Mouse (Mus musculus) neural tube, embryonic 13.5 days (tissue): ENCODE data around the gene Klhl3. TPM values are rescaled to one million over a fixed set of nuclear protein-coding genes. Genes with fewer than 3 reads are reported as not detected.

Experiments
- ATAC-seq: fragments of 200-750 bp; cut with Nextera tagmentation; 2 replicates; pipeline ENCODE4 v1.8.0; 2017; ENCODE audit warnings: low read depth, mild to moderate bottlenecking, moderate TSS enrichment, moderate library complexity
- H3K27ac ChIP-seq: fragments of 300-500 bp; sonication (generic); replicated peaks from 2 replicates; pipeline ENCODE4 v1.5.1; 2015; ENCODE audit warnings: moderate library complexity, mild to moderate bottlenecking, inconsistent platforms
- H3K27me3 ChIP-seq: fragments of 300-500 bp; sonication (generic); 2 replicates; pipeline ENCODE4 v1.6.1; 2015; ENCODE audit warnings: mild to moderate bottlenecking, inconsistent platforms
- H3K36me3 ChIP-seq: fragments of 300-500 bp; sonication (generic); 2 replicates; pipeline ENCODE4 v1.6.1; 2015; ENCODE audit warnings: mild to moderate bottlenecking, inconsistent platforms
- H3K4me1 ChIP-seq: fragments of 300-500 bp; sonication (generic); replicated peaks from 2 replicates; pipeline ENCODE4 v1.6.1; 2015; ENCODE audit warnings: inconsistent platforms
- H3K4me2 ChIP-seq: fragments of 300-500 bp; sonication (generic); 2 replicates; pipeline ENCODE4 v1.6.1; 2015; ENCODE audit warnings: inconsistent platforms, mild to moderate bottlenecking, moderate library complexity
- H3K4me3 ChIP-seq: fragments of 300-500 bp; sonication (generic); 2 replicates; pipeline ENCODE4 v1.5.1; 2015; ENCODE audit warnings: mild to moderate bottlenecking, inconsistent platforms
- H3K9ac ChIP-seq: fragments of 300-500 bp; sonication (generic); 2 replicates; pipeline ENCODE4 v1.6.1; 2015; ENCODE audit warnings: moderate library complexity, mild to moderate bottlenecking, inconsistent platforms
- H3K9me3 ChIP-seq: fragments of 300-500 bp; sonication (generic); 2 replicates; pipeline ENCODE4 v1.6.1; 2016; ENCODE audit warnings: inconsistent platforms
- WGBS: fragments of 180-500 bp; shearing (Covaris S2); methylation state at CpG from one replicate; pipeline ENCODE4 v1.1.7; 2015; 5-methylcytosine and 5-hydroxymethylcytosine counted together
- polyA plus RNA-seq: library from polyadenylated mRNA; unstranded; fragments of >200 nt; fragmentation: Nextera tagmentation; extraction: Ambion mirVana; gene quantifications from 2 replicates; pipeline ENCODE4 v1.2.1, GENCODE M21; 2015

The Klhl3 gene
- polyA plus RNA-seq, 1 experiment from 2014 or later: 11.5 TPM

DNA sequence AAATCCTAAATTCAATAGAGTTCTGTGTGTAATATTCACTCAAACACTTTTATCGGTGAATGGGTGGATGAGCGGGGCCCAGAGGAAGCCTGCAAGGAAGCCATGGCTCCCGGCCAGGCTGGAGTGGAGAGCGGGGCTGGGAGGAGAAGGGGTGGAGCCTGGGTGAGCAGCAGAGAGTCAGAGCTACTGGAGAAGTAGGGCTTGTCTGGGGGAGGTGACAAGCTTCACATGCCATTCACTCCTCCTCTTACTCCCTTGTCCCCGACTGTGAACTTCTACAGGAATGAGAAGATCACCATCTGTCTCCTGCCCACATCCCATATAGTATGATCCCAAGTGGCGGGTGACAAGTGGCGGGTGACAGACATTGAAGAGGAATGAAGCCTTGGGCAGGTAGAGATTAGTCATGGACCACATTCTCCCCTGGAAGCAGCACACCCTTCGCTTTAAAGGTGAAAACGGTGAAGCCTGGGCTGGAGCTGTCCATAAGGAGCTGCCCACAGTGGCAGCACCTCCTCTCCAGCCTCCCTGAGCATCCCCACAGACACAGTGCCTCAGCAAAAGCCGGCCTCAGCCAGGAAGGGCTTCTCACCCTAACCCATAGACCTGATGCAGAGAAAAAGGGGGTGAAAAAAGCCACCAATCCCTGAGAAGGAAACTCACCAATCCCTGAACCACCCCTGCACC lies 77.8 kb downstream of the Klhl3 start:
- H3K4me2 ChIP-seq: no peak overlapping the region
- no peak overlapping the region for H3K9ac ChIP-seq
- 73% methylated on average over 10 of the region's 10 CpGs for WGBS
- H3K27me3 ChIP-seq: no peaks in the 10 kb centered on the region
- peaks cover 8% of the 10 kb centered on the region; the same call in 1 of the 2 replicates for H3K36me3 ChIP-seq
- no peaks in the 10 kb centered on the region for H3K9me3 ChIP-seq
- no peak for ATAC-seq
- no peak overlapping the region for H3K27ac ChIP-seq
- no peak overlapping the region for H3K4me3 ChIP-seq
- no peaks in the 10 kb centered on the region for H3K4me1 ChIP-seq

DNA sequence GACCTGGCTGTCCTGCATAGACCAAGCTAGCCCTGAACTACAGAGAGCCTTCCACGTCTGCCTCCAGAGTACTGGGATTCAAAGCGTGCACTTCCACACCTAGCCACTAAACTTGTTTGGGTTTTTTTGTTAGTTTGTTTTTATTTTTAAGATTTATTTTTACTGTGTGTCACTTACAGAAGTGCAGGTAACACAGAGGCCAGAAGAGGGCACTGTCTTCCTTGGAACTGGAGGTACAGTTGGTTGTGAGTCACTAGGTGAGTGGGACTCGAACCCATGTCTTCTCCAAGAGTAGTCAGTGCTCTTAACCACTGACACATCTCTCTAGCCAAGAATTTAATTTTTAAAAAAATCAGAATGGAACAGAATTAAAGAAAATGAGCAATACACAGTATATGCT lies 78.4 kb downstream of the Klhl3 start:
- WGBS: 95% methylated on average over 3 of the region's 3 CpGs
- no peak overlapping the region for H3K4me3 ChIP-seq
- no peaks in the 10 kb centered on the region for H3K27me3 ChIP-seq
- no peak overlapping the region for H3K4me2 ChIP-seq
- no peak overlapping the region for H3K27ac ChIP-seq
- H3K4me1 ChIP-seq: no peaks in the 10 kb centered on the region
- no peak for ATAC-seq
- H3K9me3 ChIP-seq: no peaks in the 10 kb centered on the region
- peaks cover 8% of the 10 kb centered on the region; the same call in 1 of the 2 replicates for H3K36me3 ChIP-seq
- no peak overlapping the region for H3K9ac ChIP-seq

DNA sequence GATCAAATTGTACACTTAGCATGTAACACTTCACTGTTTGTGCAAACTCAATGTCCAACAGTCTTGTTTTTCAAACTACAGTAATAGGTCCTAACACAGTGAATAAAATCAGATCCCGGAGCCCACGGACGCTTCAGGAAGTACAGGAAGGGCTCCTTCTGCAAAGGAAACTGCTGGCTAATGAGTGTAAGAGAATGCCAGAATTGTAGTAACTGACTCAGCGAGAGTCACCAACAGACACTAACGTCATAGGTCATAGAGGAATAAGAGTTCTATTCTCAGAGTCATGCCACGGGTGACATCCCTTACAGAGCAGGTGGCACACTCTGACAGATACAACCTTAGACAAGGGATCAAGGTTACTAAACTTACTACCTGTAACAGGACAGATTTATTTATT lies 78.9 kb downstream of the Klhl3 start:
- ATAC-seq: no peak
- H3K4me1 ChIP-seq: no peaks in the 10 kb centered on the region

DNA sequence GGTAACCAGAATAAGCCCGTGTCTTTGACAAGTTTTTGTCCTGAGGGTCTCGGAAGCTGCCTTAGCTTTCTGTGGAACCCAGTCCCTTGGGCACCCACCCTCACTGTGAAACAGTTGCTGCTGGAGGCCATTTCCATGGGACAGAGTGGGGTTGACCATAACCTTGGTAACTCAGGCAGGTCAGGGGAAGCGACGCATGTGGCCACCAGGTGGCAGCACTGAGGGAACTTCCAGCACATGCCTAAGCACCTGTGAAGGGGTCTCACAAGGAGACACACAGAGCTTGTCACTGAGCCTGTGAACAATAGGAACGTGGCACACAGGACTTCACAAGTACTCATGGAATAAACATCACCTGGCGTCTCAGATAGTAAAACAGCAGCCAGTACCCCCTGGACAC lies 81.6 kb downstream of the Klhl3 start:
- no peak overlapping the region for H3K27ac ChIP-seq
- no peak overlapping the region for H3K4me3 ChIP-seq
- peaks cover 8% of the 10 kb centered on the region; the same call in 1 of the 2 replicates for H3K36me3 ChIP-seq
- H3K9ac ChIP-seq: no peak overlapping the region
- no peak; the same call in 1 of the 2 replicates for ATAC-seq
- H3K4me2 ChIP-seq: no peak overlapping the region
- WGBS: 51% methylated on average over 6 of the region's 6 CpGs
- no peaks in the 10 kb centered on the region for H3K9me3 ChIP-seq
- H3K27me3 ChIP-seq: no peaks in the 10 kb centered on the region
- no peaks in the 10 kb centered on the region for H3K4me1 ChIP-seq

More for the DNA sequence above, 78.9 kb downstream of the Klhl3 start:
- H3K36me3 ChIP-seq: peaks cover 8% of the 10 kb centered on the region; the same call in 1 of the 2 replicates
- H3K27me3 ChIP-seq: no peaks in the 10 kb centered on the region
- no peak overlapping the region for H3K4me2 ChIP-seq
- H3K27ac ChIP-seq: no peak overlapping the region
- H3K4me3 ChIP-seq: no peak overlapping the region
- 90% methylated on average over 6 of the region's 6 CpGs for WGBS
- H3K9me3 ChIP-seq: no peaks in the 10 kb centered on the region
- no peak overlapping the region for H3K9ac ChIP-seq

DNA sequence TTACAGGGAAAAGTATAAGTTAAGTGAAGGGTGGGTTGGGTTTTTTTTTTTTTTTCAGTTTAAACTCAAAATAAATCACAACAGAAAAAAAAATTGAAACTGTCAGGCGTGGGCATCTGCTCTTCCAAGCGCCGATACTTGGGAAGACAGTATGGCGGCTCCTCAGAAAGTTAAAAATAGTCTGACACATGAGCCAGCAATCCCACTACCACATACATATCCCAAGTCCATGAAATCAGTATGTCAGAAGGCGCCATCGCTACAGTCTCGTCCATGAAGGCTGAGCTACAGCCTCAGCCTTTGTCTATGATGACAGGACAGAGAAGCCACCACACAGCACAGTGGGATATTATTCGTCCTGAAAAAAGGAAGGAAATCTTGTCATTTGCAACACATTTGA lies 86.3 kb downstream of the Klhl3 start:
- H3K4me2 ChIP-seq: no peak overlapping the region
- peaks cover 18% of the 10 kb centered on the region for H3K4me1 ChIP-seq
- no peaks in the 10 kb centered on the region for H3K9me3 ChIP-seq
- H3K27ac ChIP-seq: no peak overlapping the region
- no peak overlapping the region for H3K9ac ChIP-seq
- no peaks in the 10 kb centered on the region for H3K27me3 ChIP-seq
- ATAC-seq: no peak
- H3K36me3 ChIP-seq: 0 out of 2 replicates have a peak, but pooled peaks cover 3% of the 10 kb centered on the region
- H3K4me3 ChIP-seq: no peak overlapping the region
- WGBS: 90% methylated on average over 8 of the region's 8 CpGs

DNA sequence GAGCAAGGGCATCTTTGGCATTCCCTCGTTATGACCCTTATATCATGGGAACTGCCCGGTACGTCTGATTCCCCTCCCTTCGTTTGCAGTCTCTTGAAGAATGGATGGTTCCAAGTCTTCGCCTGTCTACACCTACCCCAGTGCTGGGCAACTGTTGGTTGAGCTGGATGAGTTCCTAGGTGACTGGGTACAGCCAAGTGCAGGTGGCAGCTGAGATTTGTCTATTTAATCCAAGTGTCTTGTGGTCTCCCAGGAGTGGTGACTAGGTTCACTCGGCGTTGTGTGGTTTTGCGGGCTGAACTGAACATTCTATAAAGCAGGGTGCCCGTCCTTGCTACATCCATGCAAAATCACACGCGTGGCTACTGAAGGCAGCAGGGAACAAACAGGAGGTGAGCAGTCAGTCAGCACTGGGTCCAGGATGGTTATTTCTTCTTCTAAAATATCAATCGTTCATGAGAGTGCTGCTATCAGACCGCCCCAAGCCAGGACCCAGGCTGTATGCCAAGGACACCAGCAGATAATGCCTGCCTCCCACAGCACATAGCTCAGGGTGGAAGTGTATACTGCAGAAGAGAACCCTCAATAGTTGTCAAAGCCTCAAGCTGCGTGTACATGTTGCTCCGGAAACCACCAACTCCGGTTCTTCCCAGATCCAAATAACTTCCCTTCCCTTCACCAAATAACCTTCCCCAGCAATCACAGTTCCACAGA lies 87.5 kb downstream of the Klhl3 start:
- H3K4me3 ChIP-seq: no peak overlapping the region
- no peaks in the 10 kb centered on the region for H3K9me3 ChIP-seq
- H3K9ac ChIP-seq: no peak overlapping the region
- WGBS: 92% methylated on average over 16 of the region's 16 CpGs
- H3K27me3 ChIP-seq: no peaks in the 10 kb centered on the region
- no peak overlapping the region for H3K4me2 ChIP-seq
- H3K27ac ChIP-seq: no peak overlapping the region
- peaks cover 18% of the 10 kb centered on the region for H3K4me1 ChIP-seq
- no peak for ATAC-seq
- no peaks in the 10 kb centered on the region for H3K36me3 ChIP-seq

DNA sequence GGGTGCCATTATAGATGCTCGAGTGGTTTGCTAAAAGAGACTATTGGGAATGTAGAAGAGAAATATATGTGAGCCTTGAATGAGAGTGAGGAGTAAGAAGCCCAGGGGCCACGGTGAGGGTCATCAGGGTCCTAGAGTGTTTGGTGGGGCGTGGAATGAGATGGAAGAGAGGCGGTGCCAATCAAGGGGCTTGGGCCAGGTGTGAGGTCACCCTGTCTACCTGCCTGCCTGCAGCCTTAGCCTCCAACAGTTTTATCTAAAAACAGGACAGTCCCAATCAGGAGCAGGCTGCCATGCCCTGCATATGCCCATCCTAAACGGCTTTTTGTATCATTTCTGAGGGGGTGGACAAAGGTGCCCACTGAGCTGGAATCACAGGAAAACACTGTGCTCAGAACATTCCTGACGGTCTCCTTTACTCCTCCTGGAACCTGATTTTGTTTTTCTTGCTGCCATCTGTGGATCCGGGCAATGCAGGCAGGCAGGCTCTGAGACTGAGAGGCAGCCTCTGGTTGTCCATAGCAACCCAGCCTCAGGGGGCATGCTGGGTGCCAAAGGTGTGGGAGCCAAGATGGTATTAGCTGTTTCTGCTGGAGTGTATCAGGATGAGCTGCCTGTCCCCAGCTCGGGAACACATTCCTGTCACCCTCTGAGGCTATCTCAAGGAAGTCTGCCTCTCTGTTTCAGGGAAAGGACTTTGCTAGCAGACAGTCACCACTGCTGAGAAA lies 89.5 kb downstream of the Klhl3 start:
- peaks cover 5% of the 10 kb centered on the region for H3K36me3 ChIP-seq
- 0 out of 2 replicates have a peak overlapping the region, but pooled peaks have one; percentile 22 for H3K9ac ChIP-seq
- 65% methylated on average over 8 of the region's 8 CpGs for WGBS
- no peaks in the 10 kb centered on the region for H3K9me3 ChIP-seq
- no peak for ATAC-seq
- H3K4me2 ChIP-seq: no peak overlapping the region
- H3K4me1 ChIP-seq: peaks cover 18% of the 10 kb centered on the region
- peak overlapping the region; percentile 46; the same call in 1 of the 2 replicates for H3K27ac ChIP-seq
- no peaks in the 10 kb centered on the region for H3K27me3 ChIP-seq
- no peak overlapping the region for H3K4me3 ChIP-seq

DNA sequence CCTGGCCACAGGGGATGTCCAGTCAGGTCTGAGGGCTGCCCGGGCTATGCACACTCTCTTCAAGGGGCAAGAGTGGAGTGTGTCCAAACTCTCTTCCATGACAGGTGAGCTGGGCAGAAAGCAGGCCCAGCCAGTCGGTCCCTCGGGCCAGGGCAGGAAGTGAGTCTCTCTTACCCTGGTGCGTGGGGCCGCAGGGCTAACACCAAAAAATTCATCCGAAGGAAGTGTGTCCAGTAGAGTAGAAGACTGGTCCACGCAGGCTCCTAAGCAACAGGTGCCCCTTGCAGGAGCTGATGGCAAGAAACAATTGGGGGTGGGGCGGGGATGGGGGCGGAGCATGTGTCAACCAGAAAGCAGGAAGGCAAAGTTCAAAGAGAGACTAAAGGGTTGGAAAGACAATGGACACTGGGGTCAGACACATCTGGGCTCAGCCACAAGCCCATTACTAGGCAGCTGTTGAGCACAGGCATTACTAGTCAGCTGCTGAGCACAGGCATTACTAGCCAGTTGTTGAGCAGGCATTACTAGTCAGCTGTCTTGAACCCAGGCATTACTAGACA lies 90.3 kb downstream of the Klhl3 start:
- no peak overlapping the region for H3K4me3 ChIP-seq
- 68% methylated on average over 9 of the region's 9 CpGs for WGBS
- H3K4me1 ChIP-seq: peaks cover 18% of the 10 kb centered on the region
- H3K4me2 ChIP-seq: no peak overlapping the region
- H3K9ac ChIP-seq: no peak overlapping the region
- H3K9me3 ChIP-seq: no peaks in the 10 kb centered on the region
- H3K27ac ChIP-seq: no peak overlapping the region
- ATAC-seq: no peak
- H3K27me3 ChIP-seq: no peaks in the 10 kb centered on the region
- H3K36me3 ChIP-seq: peaks cover 13% of the 10 kb centered on the region

DNA sequence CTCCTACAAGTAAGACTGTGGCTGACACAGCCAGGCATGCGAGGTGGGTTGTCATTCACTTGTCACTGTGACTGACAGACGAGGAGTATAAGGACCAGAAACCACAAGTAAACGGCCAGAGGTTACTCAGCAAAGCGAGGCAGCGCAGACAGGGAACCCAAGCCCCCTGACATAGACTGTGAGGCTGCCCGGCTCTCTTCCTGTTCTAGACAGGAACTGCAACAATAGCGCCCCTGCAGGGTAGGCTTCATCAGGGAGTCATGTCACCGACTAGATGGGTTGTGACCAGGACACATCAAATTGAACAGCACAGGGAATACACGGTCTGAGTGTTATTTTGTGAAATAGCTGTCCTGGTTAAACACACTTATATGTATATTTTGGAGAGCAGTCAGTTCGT lies 93.0 kb downstream of the Klhl3 start:
- Histone ChIP-seq H3K4me2 (no peak overlapping the region), H3K27me3 (no peaks in the 10 kb centered on the region), H3K9ac (no peak overlapping the region), H3K4me3 (no peak overlapping the region), H3K36me3 (peaks cover 20% of the 10 kb centered on the region), H3K27ac (no peak overlapping the region), H3K4me1 (peaks cover 18% of the 10 kb centered on the region), H3K9me3 (no peaks in the 10 kb centered on the region)
- no peak for ATAC-seq
- 87% methylated on average over 10 of the region's 10 CpGs for WGBS

DNA sequence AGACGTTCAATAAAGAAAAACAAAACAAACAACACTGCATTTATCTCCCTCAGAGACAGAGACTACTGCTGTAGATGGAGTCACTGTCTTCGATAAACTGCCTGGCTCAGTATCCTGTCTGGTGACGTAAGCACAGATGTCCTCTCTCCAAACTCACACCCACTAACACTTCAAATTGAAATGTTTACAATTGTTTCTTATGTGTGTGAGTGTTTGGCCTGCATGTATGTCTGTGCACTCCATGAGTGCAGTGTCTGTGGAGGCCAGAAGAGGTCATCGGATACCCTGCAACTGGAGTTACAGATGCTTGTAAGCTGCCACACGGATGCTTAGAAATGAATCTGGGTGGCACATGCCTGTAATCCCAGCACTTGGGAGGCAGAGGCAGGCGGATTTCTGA lies 96.1 kb downstream of the Klhl3 start:
- H3K9me3 ChIP-seq: no peaks in the 10 kb centered on the region
- H3K27ac ChIP-seq: no peak overlapping the region
- no peak overlapping the region for H3K4me3 ChIP-seq
- peaks cover 20% of the 10 kb centered on the region for H3K36me3 ChIP-seq
- H3K9ac ChIP-seq: no peak overlapping the region
- ATAC-seq: no peak
- no peaks in the 10 kb centered on the region for H3K4me1 ChIP-seq
- WGBS: 87% methylated on average over 6 of the region's 6 CpGs
- H3K4me2 ChIP-seq: no peak overlapping the region
- H3K27me3 ChIP-seq: no peaks in the 10 kb centered on the region

DNA sequence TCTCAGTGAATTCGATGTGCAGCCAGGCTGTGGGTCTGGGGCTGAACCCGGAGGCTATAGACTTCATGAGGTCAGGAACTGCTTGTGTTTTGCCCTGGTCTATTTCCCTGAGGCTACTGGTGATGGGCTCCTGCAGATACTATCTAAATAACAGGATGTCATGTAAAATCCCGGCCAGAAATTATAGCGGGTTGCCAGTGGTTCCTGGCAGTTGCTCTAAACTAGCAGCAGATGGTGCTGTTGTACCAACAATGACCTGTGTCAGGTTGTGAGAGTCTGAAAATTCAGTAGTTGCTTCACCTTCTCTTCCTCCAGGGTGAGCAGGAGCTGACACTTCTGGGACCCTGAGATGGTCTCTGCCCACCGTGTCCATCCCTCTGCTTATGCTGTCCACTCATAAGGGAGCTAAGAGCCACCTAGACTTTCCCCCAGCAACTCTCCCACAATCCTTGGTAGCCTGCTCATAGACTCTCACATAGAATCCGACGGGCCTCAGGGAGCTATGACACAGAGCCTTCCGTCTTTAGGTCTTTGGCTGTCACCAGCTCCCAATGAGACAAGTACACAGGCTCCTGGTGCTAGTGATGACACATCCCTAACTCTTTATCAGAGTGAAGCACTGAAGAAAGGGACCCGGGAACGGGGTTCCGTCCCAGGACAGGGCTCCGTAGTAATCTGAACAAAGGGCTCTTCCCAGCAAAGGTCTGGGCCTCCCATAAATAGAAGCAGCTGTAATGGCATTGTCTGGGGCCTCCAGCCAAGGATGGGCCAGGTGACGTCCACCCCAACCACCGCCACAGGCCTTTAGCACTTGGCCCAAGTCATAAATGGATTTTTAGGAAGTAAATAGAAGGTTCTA lies 101.1 kb downstream of the Klhl3 start:
- no peak overlapping the region for H3K4me2 ChIP-seq
- H3K4me1 ChIP-seq: no peaks in the 10 kb centered on the region
- H3K4me3 ChIP-seq: no peak overlapping the region
- no peaks in the 10 kb centered on the region for H3K9me3 ChIP-seq
- WGBS: 57% methylated on average over 14 of the region's 14 CpGs
- no peak overlapping the region for H3K9ac ChIP-seq
- H3K27ac ChIP-seq: no peak overlapping the region
- H3K27me3 ChIP-seq: no peaks in the 10 kb centered on the region
- peaks cover 6% of the 10 kb centered on the region for H3K36me3 ChIP-seq
- peak; percentile 58 for ATAC-seq
